Mouse (Mus musculus) T-helper 17 cell (primary cell): ENCODE data around the gene Rbm42.

Experiments used
- in situ Hi-C, 2 experiments: fragments of 300-600 bp; cut with MboI, MseI; formaldehyde crosslinking; loops; 1 replicate in 1 of 2; 2 replicates in 1 of 2; pipeline ENCODE4 v1.15.1; 2025; ENCODE audit warnings: high pct_unique_total_duplicates in 2 of 2

Rbm42 gene

GRCm38 (mm10) chr7:30618658-30619057 lies 31.5 kb downstream of the Rbm42 start:
- in situ Hi-C loops, result loop anchor here (5.0 kb wide), 2 partner anchors 46 to 121 kb away; no protein-coding TSS in a partner anchor

- in situ Hi-C loops, result loop anchor here (5.0 kb wide), 2 partner anchors 43 to 118 kb away; no protein-coding TSS in a partner anchor
Observed at GRCm38 (mm10) chr7:30615049-30615760, 34.9 kb downstream of the Rbm42 start.

DNA sequence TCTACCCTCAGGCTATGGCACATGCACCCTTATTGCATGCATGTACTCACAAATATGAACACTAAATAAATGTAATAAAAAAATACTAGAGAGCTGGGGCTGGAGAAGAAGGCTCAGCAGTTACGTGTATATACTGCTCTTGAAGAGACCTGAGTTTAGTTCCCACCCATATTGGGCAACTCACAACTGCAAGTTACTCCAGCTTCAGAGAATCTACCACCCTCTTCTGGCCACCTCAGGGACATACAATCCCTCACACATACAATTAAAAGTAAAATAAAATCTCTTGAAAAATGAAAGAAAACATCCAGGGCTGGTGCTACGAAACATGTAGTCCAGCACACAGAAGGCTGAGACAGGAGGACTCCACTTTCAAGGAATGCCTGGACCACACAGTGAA lies 35.7 kb downstream of the Rbm42 start:
- in situ Hi-C loops, result no loop called here

- in situ Hi-C loops, result no loop called here
Observed at GRCm38 (mm10) chr7:30613529-30614112, 36.5 kb downstream of the Rbm42 start.

- in situ Hi-C loops, result no loop called here
Observed at GRCm38 (mm10) chr7:30612654-30613402, 37.3 kb downstream of the Rbm42 start, which contains the start of gene Upk1a. Gene Upk1a (minus strand): TSS chr7:30612847.

DNA sequence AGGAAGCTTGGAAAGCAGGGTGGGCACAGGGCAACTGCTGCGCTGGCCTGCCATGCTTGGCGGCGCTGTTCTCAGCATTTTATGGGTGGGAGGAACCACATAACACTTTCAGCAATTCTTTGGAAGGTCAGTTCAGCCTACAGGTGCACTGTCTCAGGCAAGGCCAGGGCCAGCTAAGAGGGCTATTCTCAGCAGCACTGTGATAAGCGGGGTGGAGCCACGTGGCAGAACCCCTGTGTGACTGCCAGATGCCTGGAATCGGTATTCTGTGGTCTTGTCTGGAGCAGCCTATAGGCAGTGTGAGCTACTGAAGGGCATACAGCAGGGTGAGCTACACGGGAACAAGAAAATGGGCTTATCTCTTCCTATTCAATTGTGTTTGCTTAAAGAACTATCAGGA lies 40.1 kb downstream of the Rbm42 start:
- in situ Hi-C loops, result no loop called here

DNA sequence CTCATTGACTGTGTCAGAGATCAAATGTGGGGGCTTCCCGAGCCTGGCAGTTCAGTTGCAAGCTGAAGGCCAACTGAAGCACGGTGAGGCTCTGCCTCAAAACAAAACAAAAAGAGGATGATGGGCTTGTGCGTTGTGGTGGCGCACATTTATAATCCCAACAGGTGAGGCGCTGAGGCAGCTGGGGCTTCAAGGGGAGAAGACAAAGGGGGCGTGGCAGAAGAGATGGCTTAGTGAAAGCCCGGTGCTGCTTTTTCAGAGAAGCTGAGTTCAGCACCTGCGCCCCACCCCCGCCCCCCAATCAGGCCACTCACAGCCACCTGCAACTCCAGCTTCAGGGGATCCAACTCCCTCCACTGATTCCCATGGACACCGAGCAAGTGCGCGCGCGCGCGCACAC lies 41.6 kb downstream of the Rbm42 start:
- in situ Hi-C loops, result no loop called here

DNA sequence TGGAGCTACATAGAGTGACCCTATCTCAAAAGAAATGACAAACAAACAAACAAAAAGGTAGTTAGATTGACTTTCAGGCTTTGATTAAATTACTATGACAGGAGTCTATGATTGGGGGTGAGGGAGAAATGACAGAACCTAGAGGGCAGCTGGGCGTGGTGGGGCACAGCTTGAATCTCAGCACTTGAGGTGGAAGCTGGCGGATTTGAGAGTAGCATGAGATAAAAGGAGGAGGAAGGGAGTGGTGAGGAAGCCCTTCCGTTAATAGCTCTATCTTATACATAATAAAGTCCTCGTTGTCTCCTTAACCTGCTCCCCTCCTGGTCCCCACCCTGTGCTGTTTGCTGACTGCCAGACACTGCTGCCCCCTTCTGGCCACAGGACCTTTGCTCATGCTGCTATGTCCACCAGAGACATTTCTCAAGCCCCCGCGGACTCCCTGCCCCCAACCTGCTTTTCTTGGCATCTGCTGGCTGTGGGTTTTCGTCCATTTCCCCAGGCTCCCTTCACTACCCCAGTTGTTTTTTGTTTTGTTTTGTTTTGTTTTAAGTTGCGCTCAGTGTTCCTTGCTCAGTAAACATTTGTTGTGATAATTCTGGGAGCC lies 42.3 kb downstream of the Rbm42 start:
- in situ Hi-C loops, result no loop called here

DNA sequence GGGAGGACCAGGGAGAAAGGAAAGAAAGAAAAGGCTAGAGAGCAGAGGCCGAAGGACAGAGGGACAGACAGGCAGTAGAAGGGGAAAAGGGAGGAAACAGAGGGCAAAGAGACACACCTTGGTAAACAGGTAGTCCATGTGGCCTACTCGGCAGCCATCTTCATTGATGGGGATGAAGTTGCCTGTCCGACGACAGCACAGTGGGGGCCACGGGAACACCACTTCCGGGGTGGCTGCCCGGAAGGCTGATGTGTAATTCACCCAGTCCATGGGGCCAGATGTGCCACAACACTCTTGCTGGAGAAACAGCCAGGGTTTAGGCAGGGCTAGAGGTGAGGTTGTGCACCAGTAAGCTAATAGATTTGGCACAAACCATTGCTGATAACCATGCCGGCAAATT lies 45.2 kb downstream of the Rbm42 start:
- in situ Hi-C loops, result no loop called here

DNA sequence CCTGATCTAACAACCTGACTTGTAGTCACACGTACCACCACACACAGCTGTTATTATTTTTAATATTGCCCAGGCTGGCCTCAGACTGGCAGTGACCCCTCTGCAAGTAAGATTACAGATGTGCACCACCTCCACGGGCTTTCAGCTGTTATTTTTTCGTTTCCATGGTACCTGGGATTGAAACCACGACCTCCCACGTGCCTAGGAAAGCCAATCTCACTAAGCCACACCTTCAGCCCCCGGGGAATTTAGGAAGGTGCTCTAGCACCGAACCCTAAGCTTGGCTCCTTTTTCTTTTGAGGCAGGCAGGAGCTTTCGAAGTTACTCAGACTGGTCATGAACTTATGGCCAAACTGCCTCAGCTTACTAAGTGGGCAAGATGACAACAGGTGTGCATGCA lies 45.7 kb downstream of the Rbm42 start:
- in situ Hi-C loops, result no loop called here

GRCm38 (mm10) chr7:30602583-30602982 lies 47.5 kb downstream of the Rbm42 start:
- in situ Hi-C loops, result no loop called here

DNA sequence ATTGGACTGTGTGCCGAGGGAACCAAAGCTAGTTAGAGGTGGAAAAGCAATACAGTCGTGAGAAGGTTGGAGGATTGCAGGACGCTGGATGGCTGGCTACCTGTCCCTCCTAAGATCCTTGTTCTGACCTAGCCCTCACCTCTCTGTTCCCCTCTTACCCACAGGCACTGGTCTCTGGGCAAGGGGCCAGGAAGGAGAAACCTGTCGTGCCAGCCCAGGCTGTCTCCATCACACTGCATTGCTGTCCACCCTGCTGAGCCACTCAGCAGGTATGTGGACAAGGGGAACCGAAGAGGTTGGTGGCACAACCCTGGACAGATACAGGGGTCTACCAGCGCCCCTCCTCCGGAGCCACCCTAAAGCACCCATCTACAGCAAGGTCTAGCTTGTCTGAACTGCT lies 49.5 kb downstream of the Rbm42 start:
- in situ Hi-C loops, result no loop called here

GRCm38 (mm10) chr7:30599933-30600353 lies 50.2 kb downstream of the Rbm42 start:
- in situ Hi-C loops, result no loop called here

DNA sequence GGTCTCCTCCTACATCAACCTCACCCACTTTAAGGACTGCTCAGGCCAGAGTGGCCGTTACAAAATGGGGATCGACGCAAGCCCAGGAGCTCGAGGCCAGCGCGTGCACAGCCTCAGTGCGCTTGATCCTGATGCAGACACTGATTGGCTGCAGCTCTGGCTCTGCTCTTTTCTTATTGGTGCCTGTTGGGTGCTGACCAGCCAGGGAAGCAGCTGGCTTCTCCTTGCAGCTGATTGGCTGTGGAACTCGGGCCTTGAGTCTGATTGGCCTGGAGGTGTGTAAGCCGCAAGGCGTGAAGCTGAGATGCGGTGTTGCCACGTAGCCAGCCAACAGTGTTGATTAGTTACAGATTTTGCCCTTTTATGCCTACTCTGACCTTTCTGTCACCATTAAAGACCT lies 51.3 kb downstream of the Rbm42 start, which contains the start of gene Zbtb32:
Gene Zbtb32, minus strand, starts transcription at position 124 of the 400 bp plus-strand sequence.
- in situ Hi-C loops, result no loop called here

DNA sequence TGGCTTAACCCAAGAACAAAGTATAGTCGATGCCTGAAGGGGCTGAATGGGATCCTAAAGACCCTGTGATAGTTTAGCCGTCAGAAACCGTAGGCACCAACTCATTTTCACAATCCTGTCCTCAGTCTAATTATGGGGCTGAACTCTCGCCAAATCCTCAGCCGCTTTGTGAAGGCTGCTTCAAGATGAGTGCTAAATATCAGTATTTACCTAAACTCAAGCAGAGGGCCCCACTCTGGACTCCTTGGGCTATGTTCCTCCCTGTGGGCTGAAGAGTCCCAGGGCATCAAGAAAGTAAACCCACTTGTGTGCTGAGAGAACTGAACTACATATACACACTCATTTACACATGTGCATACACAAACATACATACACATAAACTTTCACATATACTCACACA lies 53.3 kb downstream of the Rbm42 start:
- in situ Hi-C loops, result no loop called here

DNA sequence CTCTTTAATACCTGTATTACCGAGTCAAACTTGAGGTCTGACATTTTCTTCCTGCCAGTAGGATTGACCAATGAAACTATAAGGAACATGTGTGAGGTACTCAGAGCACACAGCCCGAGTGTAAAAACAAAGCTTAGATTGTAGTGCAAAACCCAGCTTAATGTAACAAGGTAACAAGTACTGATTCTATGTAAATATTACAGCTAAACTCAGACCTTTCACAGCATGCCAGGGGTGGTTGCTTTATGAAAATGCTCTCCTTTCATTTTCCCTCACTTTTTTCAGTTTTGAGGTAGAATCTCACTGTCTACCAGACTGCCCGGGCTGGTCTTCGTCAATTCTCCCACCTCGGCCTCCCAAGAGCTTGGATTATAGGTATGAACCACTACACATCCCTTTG lies 54.0 kb downstream of the Rbm42 start:
- in situ Hi-C loops, result no loop called here

DNA sequence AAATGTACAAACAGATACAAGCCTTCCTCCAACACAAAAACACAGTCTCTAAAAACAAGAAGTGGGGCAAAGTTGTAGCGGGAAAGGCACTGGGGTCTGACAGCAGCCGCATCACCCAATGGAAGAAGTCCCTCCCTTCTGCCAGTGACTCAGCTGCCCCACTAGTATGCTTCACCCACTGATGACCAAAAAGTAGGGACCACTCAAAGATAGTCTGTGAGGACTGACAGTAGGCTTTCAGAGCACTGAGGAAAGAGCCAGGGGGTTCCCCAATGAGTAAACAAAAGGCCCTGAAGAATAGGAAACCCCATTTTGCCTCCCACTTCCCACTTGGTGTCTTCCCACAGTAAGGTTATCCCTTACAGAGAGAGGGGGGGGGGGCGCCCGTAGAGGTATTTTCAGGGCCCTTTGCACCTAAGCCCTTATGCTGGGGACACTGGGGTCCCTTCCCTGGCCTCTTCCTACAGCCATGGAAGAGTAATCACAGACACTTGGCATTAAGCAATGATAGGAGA lies 55.5 kb downstream of the Rbm42 start:
- in situ Hi-C loops, result no loop called here

GRCm38 (mm10) chr7:30593579-30594509 lies 56.3 kb downstream of the Rbm42 start:
- in situ Hi-C loops, result no loop called here

DNA sequence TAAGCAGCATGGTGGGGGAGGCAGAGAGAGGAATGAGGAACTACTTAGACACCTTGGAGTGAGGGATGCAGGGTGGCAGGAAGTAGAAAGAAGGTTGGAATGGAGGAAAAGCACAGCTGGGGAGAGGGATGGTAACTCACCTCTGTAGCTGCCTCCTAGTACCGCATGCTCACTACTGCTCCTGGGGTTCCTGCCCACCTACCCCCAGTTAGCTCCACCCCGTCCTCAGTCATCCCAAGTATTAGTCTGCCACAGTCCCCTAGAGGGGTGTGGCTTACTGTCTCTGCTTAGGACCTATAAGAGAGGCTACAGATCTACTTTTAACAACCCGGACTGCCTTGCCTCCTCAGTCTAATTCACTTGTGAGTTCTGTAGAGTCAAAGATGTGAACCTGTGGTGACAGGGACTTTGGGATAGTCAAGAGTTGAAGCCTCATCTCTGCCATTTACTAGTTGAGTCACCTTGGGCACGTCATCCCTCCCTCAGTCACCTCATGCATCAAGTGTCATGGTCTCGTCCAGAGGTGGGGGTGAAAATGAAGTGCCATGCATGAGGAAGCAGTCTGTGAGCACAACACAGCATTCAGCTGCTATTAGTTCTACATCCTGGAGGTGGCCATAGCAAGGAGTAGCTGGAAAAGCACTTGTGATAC lies 57.2 kb downstream of the Rbm42 start:
- in situ Hi-C loops, result no loop called here

- in situ Hi-C loops, result no loop called here
Observed at GRCm38 (mm10) chr7:30591605-30591951, 58.5 kb downstream of the Rbm42 start.
